Mouse (Mus musculus) liver, adult 2 months (tissue): ENCODE measurements at regions not wholly inside any gene's neighbourhood (a gene's known extent, or its start where the extent isn't known, plus 50 kb on each side); places are given as distances from the start of the nearest gene placed in this dataset.
A peak's percentile ranks its signal among the peaks of the same experiment; 100 is the strongest.

Source experiments
- DNase-seq: peaks from one replicate; pipeline ENCODE4 v3.0.0-alpha.2; 2011; ENCODE audit warnings: low read depth, low spot score; ENCODE audit errors: extremely low read depth
- H3K27ac ChIP-seq: fragments of 200-500 bp; replicated peaks from 2 replicates; pipeline ENCODE4 v1.5.1; 2012; ENCODE audit warnings: low read depth, mild to moderate bottlenecking, control low read depth, inconsistent platforms, low read length; ENCODE audit not compliant: insufficient read depth
- H3K27me3 ChIP-seq: fragments of 200-500 bp; 2 replicates; pipeline ENCODE4 v1.6.1; 2012; ENCODE audit warnings: mild to moderate bottlenecking, moderate library complexity, low read length, inconsistent platforms; ENCODE audit not compliant: control insufficient read depth, insufficient read depth
- H3K36me3 ChIP-seq: fragments of 200-500 bp; 2 replicates; pipeline ENCODE4 v1.6.1; 2012; ENCODE audit warnings: low read length, inconsistent platforms; ENCODE audit not compliant: control insufficient read depth, insufficient read depth
- H3K4me1 ChIP-seq: fragments of 200-500 bp; 2 replicates; pipeline ENCODE4 v1.6.1; 2011; ENCODE audit warnings: low read length; ENCODE audit not compliant: control insufficient read depth, insufficient read depth
- H3K4me3 ChIP-seq: fragments of 200-500 bp; 2 replicates; pipeline ENCODE4 v1.5.1; 2011; ENCODE audit warnings: low read depth, mild to moderate bottlenecking, control low read depth, low read length, moderate library complexity; ENCODE audit not compliant: insufficient read depth
- H3K79me2 ChIP-seq: fragments of 200-500 bp; 2 replicates; pipeline ENCODE4 v1.6.1; 2012; ENCODE audit warnings: inconsistent platforms, mild to moderate bottlenecking, low read length, moderate library complexity; ENCODE audit not compliant: control insufficient read depth, insufficient read depth
- H3K9ac ChIP-seq: fragments of 200-500 bp; 2 replicates; pipeline ENCODE4 v1.6.1; 2012; ENCODE audit warnings: low read depth, mild to moderate bottlenecking, control low read depth, inconsistent platforms, low read length
- CTCF ChIP-seq: fragments of 200-500 bp; IDR thresholded peaks from 2 replicates; pipeline ENCODE4 v1.5.1; 2011; ENCODE audit warnings: low read depth, low read length, control low read depth
- POLR2A ChIP-seq: fragments of 200-500 bp; IDR thresholded peaks from 2 replicates; pipeline ENCODE4 v1.6.1; 2011; ENCODE audit warnings: low read length, control low read depth; ENCODE audit not compliant: insufficient read depth; ENCODE audit errors: extremely low read depth
- WGBS: fragments of 180-500 bp; shearing (Covaris S2); methylation state at CpG from one replicate; pipeline ENCODE4 v1.1.7; 2018; 5-methylcytosine and 5-hydroxymethylcytosine counted together

GRCm38 (mm10) chr7:124834692-124835091 is 609.8 kb upstream of the Kdm8 start:
- H3K27ac ChIP-seq, result no peak overlapping the region
- H3K4me3 ChIP-seq, result no peak overlapping the region
- no peak for DNase-seq
- H3K4me1 ChIP-seq, result no peaks in the 10 kb centered on the region
- TF ChIP-seq CTCF (no peak), POLR2A (no peak)
- no peaks in the 10 kb centered on the region for H3K36me3 ChIP-seq
- H3K27me3 ChIP-seq, result no peaks in the 10 kb centered on the region
- H3K9ac ChIP-seq, result no peak overlapping the region
- H3K79me2 ChIP-seq, result no peaks in the 10 kb centered on the region

DNA sequence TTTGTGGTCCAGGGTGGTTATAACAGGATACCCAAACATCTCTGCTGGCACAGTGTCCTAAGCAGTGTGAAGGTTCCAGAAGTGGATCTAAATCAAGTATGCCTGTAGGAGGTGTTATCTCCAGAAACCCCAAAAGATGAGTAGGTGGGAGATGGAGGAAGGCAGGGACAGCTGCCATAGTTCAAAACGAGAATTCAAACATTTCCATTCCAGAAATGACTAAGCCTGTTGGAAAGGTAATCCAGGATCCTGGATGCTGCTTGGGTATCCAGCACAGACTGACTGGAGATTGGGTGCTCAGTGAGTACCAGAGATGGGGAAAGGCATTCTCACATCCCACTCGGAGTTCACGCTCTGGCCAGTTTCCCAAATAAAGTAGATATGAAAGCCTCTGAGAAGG is 607.9 kb upstream of the Kdm8 start:
- no peak overlapping the region for H3K4me3 ChIP-seq
- H3K27ac ChIP-seq, result no peak overlapping the region
- no peaks in the 10 kb centered on the region for H3K79me2 ChIP-seq
- H3K36me3 ChIP-seq, result no peaks in the 10 kb centered on the region
- H3K4me1 ChIP-seq, result no peaks in the 10 kb centered on the region
- no peak overlapping the region for H3K9ac ChIP-seq
- no peak for TF ChIP-seq CTCF
- TF ChIP-seq POLR2A, result no peak
- DNase-seq, result no peak
- WGBS, result 75% methylated on average over 3 of the region's 3 CpGs
- no peaks in the 10 kb centered on the region for H3K27me3 ChIP-seq

DNA sequence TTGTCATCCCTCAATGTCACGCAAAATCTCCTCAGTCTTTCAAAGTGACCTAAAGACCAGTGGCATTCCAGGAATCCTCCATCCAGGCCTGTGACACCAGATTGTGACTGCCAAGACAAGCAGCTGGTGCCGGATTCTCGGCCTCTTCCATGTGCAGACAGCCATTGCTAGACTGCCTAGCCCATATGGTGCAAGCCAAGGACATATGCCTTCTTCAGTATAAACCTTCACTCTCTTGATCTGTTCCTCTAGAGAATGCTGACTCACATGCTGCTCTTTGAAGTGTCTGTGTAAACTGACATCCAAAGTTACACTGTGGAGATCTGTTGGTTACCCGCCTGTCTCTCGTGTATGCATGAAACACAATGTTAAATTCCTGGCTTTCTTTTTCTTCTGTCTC is 589.4 kb upstream of the Kdm8 start:
- Histone ChIP-seq H3K4me3 (no peak overlapping the region), H3K4me1 (no peaks in the 10 kb centered on the region), H3K36me3 (no peaks in the 10 kb centered on the region), H3K27ac (no peak overlapping the region), H3K27me3 (no peaks in the 10 kb centered on the region), H3K9ac (no peak overlapping the region), H3K79me2 (no peaks in the 10 kb centered on the region)
- TF ChIP-seq POLR2A, result no peak
- TF ChIP-seq CTCF, result no peak
- DNase-seq, result no peak
- WGBS, result 82% methylated on average over 5 of the region's 5 CpGs

DNA sequence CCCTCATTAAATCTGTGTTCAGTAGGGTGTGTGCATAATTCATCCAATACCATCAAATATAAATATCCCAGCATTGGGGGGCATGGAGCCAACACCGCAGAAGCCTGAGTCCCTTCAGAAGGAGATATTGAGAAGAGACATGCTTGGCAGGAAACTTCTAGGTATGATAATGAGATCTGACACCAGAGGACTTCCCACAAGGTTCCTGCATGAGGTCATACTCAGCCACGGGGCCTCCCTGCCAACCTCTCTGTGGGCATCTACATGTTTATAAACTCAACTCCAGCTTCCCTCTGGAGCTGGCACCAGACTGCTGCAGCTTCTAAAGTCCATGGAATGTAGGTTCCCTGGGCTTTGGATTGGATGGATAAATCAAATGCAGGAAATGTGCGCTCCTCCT is 587.4 kb upstream of the Kdm8 start:
- H3K27me3 ChIP-seq, result no peaks in the 10 kb centered on the region
- TF ChIP-seq POLR2A (no peak), CTCF (no peak)
- H3K9ac ChIP-seq, result no peak overlapping the region
- no peaks in the 10 kb centered on the region for H3K79me2 ChIP-seq
- H3K36me3 ChIP-seq, result no peaks in the 10 kb centered on the region
- H3K27ac ChIP-seq, result no peak overlapping the region
- WGBS, result 83% methylated on average over 3 of the region's 3 CpGs
- H3K4me3 ChIP-seq, result no peak overlapping the region
- no peaks in the 10 kb centered on the region for H3K4me1 ChIP-seq
- DNase-seq, result no peak

GRCm38 (mm10) chr7:124861397-124861796 is 583.1 kb upstream of the Kdm8 start:
- no peaks in the 10 kb centered on the region for H3K36me3 ChIP-seq
- WGBS, result 69% methylated on average over 2 of the region's 2 CpGs
- no peaks in the 10 kb centered on the region for H3K4me1 ChIP-seq
- H3K9ac ChIP-seq, result no peak overlapping the region
- DNase-seq, result no peak
- H3K27me3 ChIP-seq, result no peaks in the 10 kb centered on the region
- no peak overlapping the region for H3K27ac ChIP-seq
- H3K4me3 ChIP-seq, result no peak overlapping the region
- no peaks in the 10 kb centered on the region for H3K79me2 ChIP-seq
- TF ChIP-seq CTCF (no peak), POLR2A (no peak)

DNA sequence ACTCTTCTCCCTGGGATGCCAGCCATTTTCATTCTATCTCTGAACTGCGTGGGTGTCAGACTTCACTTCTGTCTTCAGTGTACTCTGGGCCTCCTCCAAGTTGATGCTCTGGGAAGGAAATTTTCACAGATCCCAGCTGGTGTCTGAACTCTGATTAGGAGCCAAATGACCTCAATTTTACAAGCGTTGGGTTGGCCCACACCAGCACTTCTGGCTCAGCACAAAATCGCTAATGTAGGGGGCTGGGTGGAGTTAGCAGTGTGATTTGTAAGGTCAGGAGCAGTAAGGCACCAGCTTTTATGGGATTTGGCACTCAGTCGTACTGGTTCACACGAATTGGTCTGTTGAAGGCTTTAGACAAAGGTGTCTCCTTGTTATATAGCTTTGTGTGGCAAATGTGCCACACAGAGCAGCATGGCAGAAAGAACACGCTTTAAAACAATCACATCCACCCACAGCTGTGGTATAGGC is 576.3 kb upstream of the Kdm8 start:
- WGBS, result 53% methylated on average over 6 of the region's 6 CpGs
- DNase-seq, result peak; percentile 45
- Histone ChIP-seq H3K79me2 (no peaks in the 10 kb centered on the region), H3K27me3 (no peaks in the 10 kb centered on the region), H3K27ac (no peak overlapping the region), H3K4me1 (no peaks in the 10 kb centered on the region), H3K9ac (no peak overlapping the region), H3K4me3 (no peak overlapping the region), H3K36me3 (no peaks in the 10 kb centered on the region)
- no peak for TF ChIP-seq POLR2A
- TF ChIP-seq CTCF, result no peak
